Comparison of ENCODE assay signal across 8 mouse cellular contexts in genomic region chr11:110380310-110380668, GRCm38 (mm10). TPM values are rescaled to one million over a fixed set of nuclear protein-coding genes. Genes with fewer than 3 reads are reported as not detected.
A peak's percentile ranks its signal among the peaks of the same experiment; 100 is the strongest.
DNase-seq lines count a peak whose midpoint lies in the region; ATAC-seq and TF ChIP-seq lines count a peak whose summit lies in the region.

No protein-coding gene starts in this region.

- no peaks in the 10 kb centered on the region for H3K9me3 ChIP-seq in forebrain, embryonic 11.5 days (ENCODE audit: control insufficient read depth, low read length)
- no peaks in the 10 kb centered on the region for H3K9me3 ChIP-seq in intestine, postnatal 0 days (ENCODE audit: control insufficient read depth)
- H3K9me3 ChIP-seq in neural tube, embryonic 13.5 days, result no peaks in the 10 kb centered on the region

- peaks cover 6% of the 10 kb centered on the region for H3K4me1 ChIP-seq in lung, adult 2 months (ENCODE audit: control insufficient read depth, insufficient read depth, low read length)
- H3K4me1 ChIP-seq in forebrain, embryonic 11.5 days (replicated peaks; ENCODE audit: control insufficient read depth, insufficient read depth, low read length), result peaks cover 3% of the 10 kb centered on the region; the same call in 1 of the 2 replicates
- H3K4me1 ChIP-seq in intestine, postnatal 0 days (replicated peaks; ENCODE audit: control insufficient read depth, insufficient read depth, low read length), result no peaks in the 10 kb centered on the region
- H3K4me1 ChIP-seq in neural tube, embryonic 13.5 days (replicated peaks), result peaks cover 13% of the 10 kb centered on the region

- 0 out of 2 replicates have a peak, but pooled peaks have one; percentile 58 for ATAC-seq in forebrain, embryonic 11.5 days (replicated peaks; ENCODE audit: low FRiP score)
- ATAC-seq in intestine, postnatal 0 days, result no peak; the same call in 1 of the 2 replicates
- no peak for ATAC-seq in neural tube, embryonic 13.5 days (ENCODE audit: low read depth)

- no peaks in the 10 kb centered on the region for H3K27me3 ChIP-seq in forebrain, embryonic 11.5 days (ENCODE audit: control insufficient read depth, insufficient read depth, low read length)
- no peaks in the 10 kb centered on the region for H3K27me3 ChIP-seq in intestine, postnatal 0 days (replicated peaks; ENCODE audit: control insufficient read depth, insufficient read depth, low read length)
- peaks cover 5% of the 10 kb centered on the region; the same call in 1 of the 2 replicates for H3K27me3 ChIP-seq in neural tube, embryonic 13.5 days

- H3K4me2 ChIP-seq in forebrain, embryonic 11.5 days (ENCODE audit: low read depth, low read length, severe bottlenecking), result peak overlapping the region; percentile 47
- peak overlapping the region; percentile 70 for H3K4me2 ChIP-seq in intestine, postnatal 0 days (replicated peaks; ENCODE audit: low read depth)
- H3K4me2 ChIP-seq in neural tube, embryonic 13.5 days, result peak overlapping the region; percentile 56

- no peak for TF ChIP-seq CTCF in lung, adult 2 months (IDR thresholded peaks at IDR 0.05; ENCODE audit: insufficient read depth, low read length)
- no peak for TF ChIP-seq CTCF in intestine, postnatal 0 days (IDR thresholded peaks at IDR 0.05; ENCODE audit: low read depth)

- no peaks in the 10 kb centered on the region for H3K36me3 ChIP-seq in forebrain, embryonic 11.5 days (ENCODE audit: control insufficient read depth, insufficient read depth, low read length)
- H3K36me3 ChIP-seq in intestine, postnatal 0 days (ENCODE audit: control insufficient read depth, insufficient read depth), result no peaks in the 10 kb centered on the region
- no peaks in the 10 kb centered on the region for H3K36me3 ChIP-seq in neural tube, embryonic 13.5 days

- no peak overlapping the region; the same call in 1 of the 2 replicates for H3K9ac ChIP-seq in forebrain, embryonic 11.5 days (ENCODE audit: low read length)
- H3K9ac ChIP-seq in intestine, postnatal 0 days (ENCODE audit: low read depth, low read length), result no peak overlapping the region
- peak overlapping the region; percentile 18; the same call in 1 of the 2 replicates for H3K9ac ChIP-seq in neural tube, embryonic 13.5 days

- H3K27ac ChIP-seq in forebrain, embryonic 11.5 days (ENCODE audit: low read depth, low read length), result no peak overlapping the region
- peak overlapping the region; percentile 95 for H3K27ac ChIP-seq in intestine, postnatal 0 days (ENCODE audit: low read depth, low read length)
- H3K27ac ChIP-seq in neural tube, embryonic 13.5 days (replicated peaks), result no peak overlapping the region

- intact Hi-C loops in left cerebral cortex, postnatal 10 days (cut with DNase I), result no loop called here

- no peak for DNase-seq in lung, adult 2 months
- no peak for DNase-seq in lung, postnatal 14 days
- no peak for DNase-seq in forebrain, embryonic 11.5 days (ENCODE audit: low spot score)
- DNase-seq in left cerebral cortex, postnatal 10 days (ENCODE audit: extremely low spot score in 1 of 2, low spot score in 2 of 2), result no peak
- DNase-seq in cerebellum, adult 11 months, result no peak
- no peak for DNase-seq in cerebellum, adult 9-10 months

- TF ChIP-seq POLR2A in lung, adult 2 months (IDR thresholded peaks at IDR 0.05; ENCODE audit: borderline replicate concordance, extremely low read depth, low read depth, low read length), result no peak

- 14% methylated on average over 15 of the region's 15 CpGs for WGBS in lung, adult 2 months
- WGBS in forebrain, embryonic 11.5 days, result 33% methylated on average over 15 of the region's 15 CpGs
- 9% methylated on average over 15 of the region's 15 CpGs for WGBS in intestine, postnatal 0 days
- 40% methylated on average over 15 of the region's 15 CpGs for WGBS in neural tube, embryonic 13.5 days

- peak overlapping the region; percentile 4 for H3K4me3 ChIP-seq in lung, adult 2 months (replicated peaks; ENCODE audit: extremely low read depth, low read depth, low read length)
- H3K4me3 ChIP-seq in forebrain, embryonic 11.5 days (ENCODE audit: low read depth, low read length), result peak overlapping the region; percentile 14
- H3K4me3 ChIP-seq in intestine, postnatal 0 days (ENCODE audit: low read depth, low read length), result peak overlapping the region; percentile 26
- H3K4me3 ChIP-seq in neural tube, embryonic 13.5 days, result peak overlapping the region; percentile 24

RNA-seq across cellular contexts. Expression of gene Map2k6, which starts 18.6 kb away (rescaled TPM):
- polyA plus RNA-seq in lung, adult 2 months (2012; rRNA removed), result 2.1 and 2.3 TPM in 2 replicates
- polyA plus RNA-seq in forebrain, embryonic 11.5 days (2014; fragmentation: Nextera tagmentation; extraction: Ambion mirVana), result 39.1 and 42.2 TPM in 2 replicates
- 3.4 and 3.8 TPM in 2 replicates for polyA plus RNA-seq in intestine, postnatal 0 days (2015; fragmentation: Nextera tagmentation; extraction: Ambion mirVana)
- 24.4 and 27.2 TPM in 2 replicates for polyA plus RNA-seq in neural tube, embryonic 13.5 days (2015; fragmentation: Nextera tagmentation; extraction: Ambion mirVana)
- 10 to 100 TPM; 23.0 to 25.3 TPM for total RNA-seq in left cerebral cortex, postnatal 10 days (2021)

RNA-seq across cellular contexts. Expression of gene Abca5, which starts 42.8 kb away (rescaled TPM):
- 2.5 and 4.1 TPM in 2 replicates for polyA plus RNA-seq in lung, adult 2 months (2012; rRNA removed)
- polyA plus RNA-seq in forebrain, embryonic 11.5 days (2014; fragmentation: Nextera tagmentation; extraction: Ambion mirVana), result 2.3 and 3.8 TPM in 2 replicates
- 1.5 and 2.4 TPM in 2 replicates for polyA plus RNA-seq in intestine, postnatal 0 days (2015; fragmentation: Nextera tagmentation; extraction: Ambion mirVana)
- polyA plus RNA-seq in neural tube, embryonic 13.5 days (2015; fragmentation: Nextera tagmentation; extraction: Ambion mirVana), result 7.6 and 7.8 TPM in 2 replicates
- total RNA-seq in left cerebral cortex, postnatal 10 days (2021), result 10 to 100 TPM; 31.1 to 32.0 TPM
